ENCODE assay signal across 19 mouse cellular contexts in the genomic region with DNA sequence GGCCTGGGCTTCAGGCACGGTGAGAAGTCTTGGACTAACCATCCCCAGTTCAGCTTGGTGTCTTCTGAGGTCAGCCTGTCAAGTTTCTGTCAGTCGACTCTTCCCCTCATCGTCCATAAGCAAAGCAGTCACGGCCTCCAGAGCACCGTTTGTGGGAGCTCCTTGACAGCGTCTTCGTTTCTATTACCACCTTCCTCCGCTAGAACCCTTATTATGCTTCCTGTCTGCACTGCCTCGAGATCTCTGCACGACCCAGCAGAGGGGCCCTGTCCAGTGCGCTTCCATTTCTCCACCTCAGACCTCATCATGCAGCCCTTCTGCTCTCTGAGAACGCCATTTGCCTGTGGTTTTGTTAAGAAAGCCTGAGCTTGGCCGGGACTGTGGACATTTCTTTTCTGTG. TPM values are rescaled to one million over a fixed set of nuclear protein-coding genes. Genes with fewer than 3 reads are reported as not detected.
DNase-seq lines count a peak whose midpoint lies in the region; ATAC-seq lines count a peak whose summit lies in the region.
"Had no signal": no experiment of that assay in that cellular context is flagged by ENCODE, and none has a peak within 500 bp of the region (broad histone marks: within the 10 kb centered on the region; RNA-seq: fewer than 3 reads in every experiment).

No protein-coding gene starts in this region.

- peak overlapping the region; percentile 11; the same call in 1 of the 2 replicates for H3K4me2 ChIP-seq in liver, embryonic 13.5 days
- H3K4me2 ChIP-seq in liver, embryonic 11.5 days: no peak overlapping the region; the same call in 1 of the 2 replicates
- H3K4me2 ChIP-seq: heart, embryonic 11.5 days; liver, embryonic 15.5 days had no signal

- no peaks in the 10 kb centered on the region for H3K36me3 ChIP-seq in liver, embryonic 13.5 days
- H3K36me3 ChIP-seq in liver, embryonic 11.5 days (ENCODE audit: control insufficient read depth, insufficient read depth, low read length): no peaks in the 10 kb centered on the region

- no peaks in the 10 kb centered on the region for H3K27me3 ChIP-seq in liver, embryonic 13.5 days
- H3K27me3 ChIP-seq in liver, embryonic 11.5 days (replicated peaks; ENCODE audit: control insufficient read depth, insufficient read depth, low read length): no peaks in the 10 kb centered on the region
- H3K27me3 ChIP-seq: liver, embryonic 15.5 days had no signal

- H3K9ac ChIP-seq in liver, embryonic 13.5 days: no peak overlapping the region
- no peak overlapping the region for H3K9ac ChIP-seq in liver, embryonic 11.5 days (ENCODE audit: low read depth, low read length)
- H3K9ac ChIP-seq: liver, embryonic 15.5 days had no signal

- intact Hi-C loops in heart, postnatal 36 days (cut with DNase I): no loop called here

- H3K27ac ChIP-seq in liver, embryonic 13.5 days: no peak overlapping the region
- H3K27ac ChIP-seq in liver, embryonic 11.5 days (ENCODE audit: low read depth, low read length): no peak overlapping the region
- H3K27ac ChIP-seq: liver, embryonic 15.5 days had no signal

- 24% methylated on average over 13 of the region's 13 CpGs for WGBS in liver, embryonic 13.5 days (ENCODE audit: insufficient replicate concordance)
- 48% methylated on average over 13 of the region's 13 CpGs for WGBS in liver, embryonic 11.5 days

- DNase-seq in liver, embryonic 13.5 days: no peak
- no peak for DNase-seq in liver, embryonic 11.5 days (ENCODE audit: low spot score)
- no peak for DNase-seq in heart, postnatal 36 days
- DNase-seq in layer of hippocampus, postnatal 10 days (ENCODE audit: low spot score in 2 of 2): no peak
- DNase-seq: adrenal gland, postnatal 10 days; cerebellum, adult 18-20 months; heart, postnatal 4 days; lung, postnatal 36 days; midbrain, embryonic 14.5 days; right cerebral cortex, postnatal 14 days; thymus, postnatal 14 days had no signal

- no peak overlapping the region for H3K4me3 ChIP-seq in liver, embryonic 13.5 days (replicated peaks)
- H3K4me3 ChIP-seq in liver, embryonic 11.5 days (ENCODE audit: low read depth, low read length): no peak overlapping the region
- H3K4me3 ChIP-seq: erythroblast, embryonic 14.5 days; liver, embryonic 15.5 days had no signal

- peaks cover 79% of the 10 kb centered on the region for H3K4me1 ChIP-seq in liver, embryonic 13.5 days (replicated peaks)
- H3K4me1 ChIP-seq in liver, embryonic 11.5 days (replicated peaks; ENCODE audit: control insufficient read depth, insufficient read depth, low read length): peaks cover 32% of the 10 kb centered on the region

- H3K9me3 ChIP-seq in liver, embryonic 13.5 days (replicated peaks): no peaks in the 10 kb centered on the region
- no peaks in the 10 kb centered on the region for H3K9me3 ChIP-seq in liver, embryonic 11.5 days (ENCODE audit: control insufficient read depth, low read length)
- H3K9me3 ChIP-seq: liver, embryonic 15.5 days had no signal

- no peak for ATAC-seq in liver, embryonic 13.5 days (ENCODE audit: low read depth)
- no peak for ATAC-seq in liver, embryonic 11.5 days (replicated peaks; ENCODE audit: low FRiP score)
- ATAC-seq in CD4-positive, CD25-positive, alpha-beta regulatory T cell, adult 4 months: peak; percentile 69
- ATAC-seq in granulocyte monocyte progenitor cell, adult 5-6 weeks (replicated peaks; ENCODE audit: poor library complexity, severe bottlenecking): peak; percentile 66
- peak; percentile 55 for ATAC-seq in megakaryocyte-erythroid progenitor cell, adult 5-6 weeks (replicated peaks; ENCODE audit: low FRiP score, low TSS enrichment, poor library complexity, severe bottlenecking)
- ATAC-seq in frontal cortex, adult (ENCODE audit: low TSS enrichment): no peak
- ATAC-seq: forebrain, embryonic 16.5 days had no signal

RNA-seq across cellular contexts. Expression of gene Mtmr12, which starts 12.0 kb away (rescaled TPM):
- 6.3 and 8.2 TPM in 2 replicates for polyA plus RNA-seq in liver, embryonic 13.5 days (2015; fragmentation: Nextera tagmentation; extraction: Ambion mirVana)
- 19.6 and 23.0 TPM in 2 replicates for polyA plus RNA-seq in liver, embryonic 11.5 days (2014; fragmentation: Nextera tagmentation; extraction: Ambion mirVana)
- polyA plus RNA-seq in CD4-positive, CD25-positive, alpha-beta regulatory T cell, adult 4 months (2017; shearing (Covaris generic)): 10 to 100 TPM; 20.1 to 22.6 TPM
- total RNA-seq in granulocyte monocyte progenitor cell, adult 5-6 weeks (2014; fragmentation: Nextera tagmentation): 7.8 and 10.3 TPM in 2 replicates
- 9.0 and 10.6 TPM in 2 replicates for total RNA-seq in granulocyte monocyte progenitor cell, adult 5-6 weeks (2017)
- total RNA-seq in megakaryocyte-erythroid progenitor cell, adult 5-6 weeks (2014; fragmentation: Nextera tagmentation): 15.7 and 19.6 TPM in 2 replicates
- 12.2 and 21.9 TPM in 2 replicates for total RNA-seq in megakaryocyte-erythroid progenitor cell, adult 5-6 weeks (2017)
- total RNA-seq in heart, postnatal 36 days (2021): 10 to 100 TPM in 1 of 2 experiments, 1 to 10 TPM in 1; 9.5 to 10.0 TPM
- 10 to 100 TPM; 17.4 to 18.8 TPM for total RNA-seq in layer of hippocampus, postnatal 10 days (2021)

Comparison
In these comparisons a context has a peak if more than half of its experiments do, and no peak if none do; other contexts are left out.
1. ATAC-seq: peak in CD4-positive, CD25-positive, alpha-beta regulatory T cell, adult 4 months (single experiment), granulocyte monocyte progenitor cell, adult 5-6 weeks (single experiment) and megakaryocyte-erythroid progenitor cell, adult 5-6 weeks (single experiment); none in liver, embryonic 13.5 days (single experiment), liver, embryonic 11.5 days (single experiment) and frontal cortex, adult (single experiment).